Mouse (Mus musculus): ENCODE measurements at regions not wholly inside any gene's neighbourhood (a gene's known extent, or its start where the extent isn't known, plus 50 kb on each side); places are given as distances from the start of the nearest gene placed in this dataset.

GRCm38 (mm10) chr13:31189116-31189515 lies 215.1 kb downstream of the Gm5447 start:
- H3K4me3 ChIP-seq = no peak overlapping the region
- no peaks in the 10 kb centered on the region for H3K4me1 ChIP-seq (replicated peaks)
- WGBS = 25% methylated on average over 1 of the region's 1 CpGs
- H3K27ac ChIP-seq (ENCODE audit: poor library complexity, severe bottlenecking) = no peak overlapping the region
- no peaks in the 10 kb centered on the region for H3K36me3 ChIP-seq
- no peak for ATAC-seq (ENCODE audit: insufficient number of reproducible peaks, low FRiP score)
- no peak overlapping the region for H3K9ac ChIP-seq
- H3K4me2 ChIP-seq = no peak overlapping the region
- H3K9me3 ChIP-seq (replicated peaks) = no peaks in the 10 kb centered on the region
- no peaks in the 10 kb centered on the region for H3K27me3 ChIP-seq (replicated peaks)

DNA sequence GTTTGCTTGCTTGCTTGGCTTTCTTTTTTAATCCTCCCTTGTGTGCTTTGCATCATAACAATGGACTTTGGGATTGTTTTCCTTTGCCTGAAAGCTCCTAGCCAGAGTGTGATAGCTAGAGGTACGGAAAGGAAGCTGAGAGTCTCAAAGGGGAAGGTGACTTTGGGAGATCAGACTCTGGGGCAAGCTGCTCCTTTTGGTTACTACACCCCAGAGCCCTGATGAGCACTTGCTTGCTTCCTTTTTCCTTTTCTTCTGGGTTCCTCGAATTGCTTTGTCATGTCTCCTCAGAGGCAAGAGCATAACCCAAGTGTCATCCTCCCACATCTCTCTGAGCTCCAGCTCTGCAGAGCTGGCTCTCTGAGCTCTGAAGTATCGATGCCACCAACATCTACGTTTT lies 216.0 kb downstream of the Gm5447 start:
- Histone ChIP-seq H3K4me2 (no peak overlapping the region), H3K9me3 (replicated peaks) (no peaks in the 10 kb centered on the region), H3K36me3 (no peaks in the 10 kb centered on the region), H3K9ac (no peak overlapping the region), H3K4me1 (replicated peaks) (no peaks in the 10 kb centered on the region), H3K27me3 (replicated peaks) (no peaks in the 10 kb centered on the region), H3K27ac (ENCODE audit: poor library complexity, severe bottlenecking) (no peak overlapping the region), H3K4me3 (no peak overlapping the region)
- no peak for ATAC-seq (ENCODE audit: insufficient number of reproducible peaks, low FRiP score)
- 64% methylated on average over 4 of the region's 4 CpGs for WGBS

DNA sequence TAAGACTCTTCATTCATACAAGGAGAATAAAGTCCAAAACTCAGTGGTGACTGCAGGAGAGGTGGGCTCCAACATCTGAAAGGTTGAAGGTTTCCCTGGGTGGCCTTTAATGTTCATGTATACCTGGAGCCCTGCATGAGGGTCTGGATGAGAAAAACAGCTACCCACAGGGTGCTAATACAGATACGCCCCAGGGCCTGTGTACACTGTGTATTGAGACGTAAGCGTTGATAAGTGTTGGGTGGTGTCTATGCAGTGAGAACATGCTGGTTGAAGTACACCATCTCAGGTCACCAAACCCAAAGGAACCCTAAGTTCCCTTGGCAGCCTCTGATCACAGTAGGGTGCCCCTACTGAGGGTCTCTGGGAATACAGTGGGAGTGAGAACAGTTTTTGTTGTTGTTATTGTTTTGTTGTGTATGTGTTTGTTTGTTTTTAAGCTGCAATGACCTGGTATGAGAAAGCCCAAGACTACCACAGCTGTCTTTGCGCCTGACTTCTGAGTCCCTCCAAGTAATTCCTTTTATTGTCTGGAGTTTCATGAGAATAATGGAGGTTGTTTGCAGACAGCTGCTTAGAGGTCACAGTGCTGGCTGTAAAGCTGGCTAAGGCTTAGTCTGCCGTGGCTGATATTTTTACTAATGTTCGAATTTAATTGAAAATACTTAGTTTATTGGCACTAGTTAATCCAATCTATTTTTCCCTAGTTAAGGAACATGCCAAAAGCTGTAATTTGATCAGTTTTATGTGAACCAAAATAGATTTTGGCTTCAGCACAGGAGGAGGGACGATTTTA lies 217.5 kb downstream of the Gm5447 start:
- Histone ChIP-seq H3K36me3 (no peaks in the 10 kb centered on the region), H3K4me2 (no peak overlapping the region)

GRCm38 (mm10) chr13:31194971-31195370 lies 221.0 kb downstream of the Gm5447 start:
- H3K27ac ChIP-seq (ENCODE audit: poor library complexity, severe bottlenecking) = no peak overlapping the region
- no peak for ATAC-seq (ENCODE audit: insufficient number of reproducible peaks, low FRiP score)
- WGBS = 73% methylated on average over 3 of the region's 3 CpGs
- no peaks in the 10 kb centered on the region for H3K27me3 ChIP-seq (replicated peaks)
- no peaks in the 10 kb centered on the region for H3K4me1 ChIP-seq (replicated peaks)
- H3K9me3 ChIP-seq (replicated peaks) = no peaks in the 10 kb centered on the region
- H3K4me2 ChIP-seq = no peak overlapping the region
- no peaks in the 10 kb centered on the region for H3K36me3 ChIP-seq
- no peak overlapping the region for H3K4me3 ChIP-seq
- no peak overlapping the region for H3K9ac ChIP-seq

More for the DNA sequence above, 217.5 kb downstream of the Gm5447 start:
- Histone ChIP-seq H3K4me3 (no peak overlapping the region), H3K9me3 (replicated peaks) (no peaks in the 10 kb centered on the region), H3K27me3 (replicated peaks) (no peaks in the 10 kb centered on the region), H3K4me1 (replicated peaks) (no peaks in the 10 kb centered on the region), H3K27ac (ENCODE audit: poor library complexity, severe bottlenecking) (no peak overlapping the region), H3K9ac (no peak overlapping the region)
- ATAC-seq (ENCODE audit: insufficient number of reproducible peaks, low FRiP score) = no peak
- 78% methylated on average over 7 of the region's 7 CpGs for WGBS

DNA sequence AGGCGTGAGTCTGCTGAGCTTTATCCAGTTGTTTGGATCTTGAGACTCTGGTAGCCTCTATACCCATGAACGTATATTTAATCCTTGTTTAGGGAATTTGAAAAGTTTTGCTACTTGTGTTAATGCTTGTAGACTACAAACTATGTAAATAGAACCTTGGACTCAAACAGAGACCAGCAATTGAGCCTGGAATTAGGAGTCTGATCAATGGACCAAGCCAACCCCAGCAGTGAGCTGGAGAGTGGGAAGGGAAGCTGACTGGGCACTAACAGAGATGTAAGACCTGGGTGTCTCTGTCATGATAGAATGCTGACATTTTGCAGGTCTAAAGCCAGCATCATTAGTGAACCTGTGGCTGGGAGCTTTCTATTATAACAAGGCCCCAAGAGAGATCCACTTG lies 222.5 kb downstream of the Gm5447 start:
- Histone ChIP-seq H3K27ac (ENCODE audit: poor library complexity, severe bottlenecking) (no peak overlapping the region), H3K27me3 (replicated peaks) (no peaks in the 10 kb centered on the region), H3K4me3 (no peak overlapping the region)

GRCm38 (mm10) chr13:31197593-31197992 lies 223.6 kb downstream of the Gm5447 start:
- ATAC-seq (ENCODE audit: insufficient number of reproducible peaks, low FRiP score) = no peak
- no peak overlapping the region for H3K27ac ChIP-seq (ENCODE audit: poor library complexity, severe bottlenecking)
- H3K9me3 ChIP-seq (replicated peaks) = no peaks in the 10 kb centered on the region
- no peak overlapping the region for H3K4me2 ChIP-seq
- H3K36me3 ChIP-seq = no peaks in the 10 kb centered on the region
- no peak overlapping the region for H3K4me3 ChIP-seq
- no peaks in the 10 kb centered on the region for H3K27me3 ChIP-seq (replicated peaks)
- no peak overlapping the region for H3K9ac ChIP-seq
- no peaks in the 10 kb centered on the region for H3K4me1 ChIP-seq (replicated peaks)
- WGBS = 53% methylated on average over 2 of the region's 2 CpGs

More for the DNA sequence above, 222.5 kb downstream of the Gm5447 start:
- no peak overlapping the region for H3K4me2 ChIP-seq
- no peak overlapping the region for H3K9ac ChIP-seq
- WGBS = 76% methylated on average over 2 of the region's 2 CpGs
- no peaks in the 10 kb centered on the region for H3K9me3 ChIP-seq (replicated peaks)
- H3K4me1 ChIP-seq (replicated peaks) = no peaks in the 10 kb centered on the region
- H3K36me3 ChIP-seq = no peaks in the 10 kb centered on the region
- ATAC-seq (ENCODE audit: insufficient number of reproducible peaks, low FRiP score) = no peak

DNA sequence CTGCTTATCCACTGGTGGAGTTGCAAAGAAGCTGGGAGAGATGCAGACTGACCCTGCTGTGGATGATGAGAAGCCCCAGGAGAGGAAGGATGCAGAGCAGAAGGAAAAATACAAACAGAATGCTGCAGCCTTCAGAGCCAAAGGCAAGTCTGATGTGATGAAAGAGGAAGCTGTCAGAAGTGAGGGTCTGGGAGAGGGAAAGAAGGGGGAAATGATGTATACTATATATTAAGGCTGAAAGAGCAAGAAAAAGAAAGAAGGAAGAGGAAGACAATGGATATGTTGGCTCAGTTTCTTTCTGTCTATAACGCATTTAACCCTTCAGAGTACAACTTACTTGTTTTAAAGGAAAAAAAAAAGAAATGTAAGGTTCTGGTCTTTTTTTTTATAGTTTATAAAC lies 225.4 kb downstream of the Gm5447 start:
- Histone ChIP-seq H3K27me3 (replicated peaks) (peaks cover 6% of the 10 kb centered on the region), H3K4me2 (no peak overlapping the region), H3K4me3 (no peak overlapping the region), H3K9ac (no peak overlapping the region), H3K36me3 (no peaks in the 10 kb centered on the region), H3K4me1 (replicated peaks) (no peaks in the 10 kb centered on the region), H3K9me3 (replicated peaks) (no peaks in the 10 kb centered on the region), H3K27ac (ENCODE audit: poor library complexity, severe bottlenecking) (no peak overlapping the region)
- 71% methylated on average over 1 of the region's 1 CpGs for whole genome bisulfite sequencing
- no peak for ATAC-seq (ENCODE audit: insufficient number of reproducible peaks, low FRiP score)

DNA sequence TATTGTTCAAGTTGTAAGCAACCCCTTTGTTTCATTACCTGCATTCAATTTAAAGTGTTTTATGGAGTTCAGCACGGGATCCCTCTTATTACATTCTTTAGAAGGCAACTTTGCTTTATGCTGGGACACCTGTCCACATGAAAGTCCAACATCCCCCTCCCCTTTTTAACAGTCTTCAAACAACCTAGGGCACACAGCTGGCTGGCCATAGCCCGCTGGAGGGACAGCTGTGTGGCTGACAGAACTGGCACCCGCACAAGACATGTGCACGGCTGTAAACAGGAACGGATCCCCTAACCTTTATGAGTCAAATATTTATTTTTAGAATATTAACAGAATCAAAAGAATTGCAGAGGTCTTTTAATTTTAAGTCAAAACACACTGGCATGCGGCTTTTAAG lies 230.1 kb downstream of the Gm5447 start:
- Histone ChIP-seq H3K9ac (no peak overlapping the region), H3K4me3 (no peak overlapping the region), H3K4me1 (replicated peaks) (0 out of 2 replicates have a peak, but pooled peaks cover 2% of the 10 kb centered on the region), H3K9me3 (replicated peaks) (no peaks in the 10 kb centered on the region), H3K27me3 (replicated peaks) (peaks cover 26% of the 10 kb centered on the region), H3K27ac (ENCODE audit: poor library complexity, severe bottlenecking) (no peak overlapping the region), H3K36me3 (no peaks in the 10 kb centered on the region), H3K4me2 (no peak overlapping the region)
- no peak for ATAC-seq (ENCODE audit: insufficient number of reproducible peaks, low FRiP score)
- 78% methylated on average over 6 of the region's 6 CpGs for WGBS

- 59% methylated on average over 5 of the region's 5 CpGs for WGBS
- Histone ChIP-seq H3K27me3 (replicated peaks) (peaks cover 32% of the 10 kb centered on the region), H3K4me2 (no peak overlapping the region), H3K27ac (ENCODE audit: poor library complexity, severe bottlenecking) (no peak overlapping the region), H3K4me1 (replicated peaks) (0 out of 2 replicates have a peak, but pooled peaks cover 6% of the 10 kb centered on the region), H3K36me3 (no peaks in the 10 kb centered on the region), H3K4me3 (no peak overlapping the region), H3K9me3 (replicated peaks) (no peaks in the 10 kb centered on the region), H3K9ac (no peak overlapping the region)
- ATAC-seq (ENCODE audit: insufficient number of reproducible peaks, low FRiP score) = no peak
These were observed 232.4 kb downstream of the Gm5447 start for GRCm38 (mm10) chr13:31206381-31206780.

DNA sequence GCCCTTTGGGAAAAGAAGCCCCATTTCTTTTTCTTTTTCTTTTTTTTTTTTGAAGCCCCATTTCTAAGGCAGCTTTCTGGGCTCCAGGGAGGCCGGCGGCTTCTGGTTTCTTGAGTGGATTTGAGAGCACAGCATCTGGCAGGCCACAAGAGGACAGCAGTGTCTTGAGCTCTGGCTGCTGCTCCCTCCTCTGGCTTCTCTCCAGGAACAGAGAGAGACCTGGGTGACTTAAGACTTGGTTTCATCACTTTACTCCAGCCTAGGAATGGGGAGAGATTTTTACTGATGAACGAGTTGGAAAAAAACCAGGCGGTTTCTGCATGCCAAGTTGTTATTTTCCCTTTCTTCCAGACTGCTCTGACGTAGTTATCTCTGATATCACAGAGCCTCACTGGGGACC lies 233.7 kb downstream of the Gm5447 start:
- 23% methylated on average over 5 of the region's 5 CpGs for WGBS

DNA sequence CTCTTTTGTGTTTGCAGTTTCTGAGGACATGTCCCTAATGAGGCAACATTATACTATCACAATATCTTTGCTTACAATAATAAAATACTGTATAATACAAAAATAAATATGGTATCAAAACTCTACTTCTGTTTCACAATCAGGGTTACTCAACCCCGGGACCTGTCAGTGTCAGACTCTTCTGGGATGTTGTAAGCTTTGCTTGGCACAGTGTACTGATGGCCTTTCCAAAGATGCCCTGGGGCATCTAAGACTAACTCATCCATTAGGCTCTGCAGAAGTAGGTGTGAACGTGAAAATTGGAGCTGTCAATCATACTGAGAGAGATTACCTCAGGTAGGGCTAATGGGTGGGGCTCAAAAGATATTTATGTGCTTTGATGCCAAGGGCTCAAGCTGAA lies 249.0 kb downstream of the Gm5447 start:
- H3K36me3 ChIP-seq = no peaks in the 10 kb centered on the region
- H3K4me2 ChIP-seq = no peak overlapping the region
- H3K27me3 ChIP-seq (replicated peaks) = no peaks in the 10 kb centered on the region
- ATAC-seq (ENCODE audit: insufficient number of reproducible peaks, low FRiP score) = no peak
- no peak overlapping the region for H3K27ac ChIP-seq (ENCODE audit: poor library complexity, severe bottlenecking)
- no peaks in the 10 kb centered on the region for H3K9me3 ChIP-seq (replicated peaks)
- H3K4me3 ChIP-seq = no peak overlapping the region
- H3K4me1 ChIP-seq (replicated peaks) = 0 out of 2 replicates have a peak, but pooled peaks cover 3% of the 10 kb centered on the region
- 75% methylated on average over 2 of the region's 2 CpGs for WGBS
- H3K9ac ChIP-seq = no peak overlapping the region

More for the DNA sequence above, 233.7 kb downstream of the Gm5447 start:
- Histone ChIP-seq H3K9ac (no peak overlapping the region), H3K27ac (ENCODE audit: poor library complexity, severe bottlenecking) (no peak overlapping the region), H3K4me3 (no peak overlapping the region), H3K27me3 (replicated peaks) (peaks cover 32% of the 10 kb centered on the region), H3K36me3 (no peaks in the 10 kb centered on the region), H3K9me3 (replicated peaks) (no peaks in the 10 kb centered on the region), H3K4me1 (replicated peaks) (0 out of 2 replicates have a peak, but pooled peaks cover 6% of the 10 kb centered on the region), H3K4me2 (no peak overlapping the region)
- ATAC-seq (ENCODE audit: insufficient number of reproducible peaks, low FRiP score) = peak; percentile 55; the same call in 1 of the 2 replicates

DNA sequence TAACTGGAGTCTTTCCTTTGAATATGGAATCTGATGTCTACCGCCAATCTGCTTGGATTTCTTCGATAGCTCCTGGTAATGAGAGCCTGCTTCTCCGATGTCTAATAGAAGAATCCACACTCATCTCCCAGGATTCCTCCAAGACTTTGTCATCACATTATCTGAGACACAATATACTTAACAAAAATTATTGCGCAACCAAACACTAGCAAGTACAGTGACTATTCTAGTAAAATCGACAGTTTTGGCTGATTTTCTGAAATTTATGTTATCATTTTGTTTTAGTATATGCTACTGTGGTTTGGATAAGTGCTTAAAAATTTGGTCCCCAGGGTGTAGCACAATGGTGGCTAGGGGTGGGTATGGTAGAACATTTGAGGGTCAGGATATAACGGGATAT lies 266.5 kb downstream of the Gm5447 start:
- H3K27me3 ChIP-seq (replicated peaks) = no peaks in the 10 kb centered on the region
- H3K27ac ChIP-seq (ENCODE audit: poor library complexity, severe bottlenecking) = no peak overlapping the region
- H3K4me3 ChIP-seq = no peak overlapping the region
- no peak for ATAC-seq (ENCODE audit: insufficient number of reproducible peaks, low FRiP score)
- H3K9me3 ChIP-seq (replicated peaks) = no peaks in the 10 kb centered on the region
- H3K36me3 ChIP-seq = no peaks in the 10 kb centered on the region
- 89% methylated on average over 6 of the region's 6 CpGs for WGBS
- no peak overlapping the region for H3K9ac ChIP-seq
- H3K4me2 ChIP-seq = no peak overlapping the region
- H3K4me1 ChIP-seq (replicated peaks) = no peaks in the 10 kb centered on the region

Data from heart, embryonic 12.5 days (tissue).